Mouse (Mus musculus) lung, adult 2 months (tissue): ENCODE data around the gene Gm4744.
"Not testable (repeated sequence)": the region's sequence is repeated elsewhere in the genome, so short reads cannot be mapped to it uniquely, and the experiment has no call there.

Experiments used
- CTCF ChIP-seq: fragments of 200-500 bp; IDR thresholded peaks from 2 replicates; pipeline ENCODE4 v1.5.1; 2011; ENCODE audit warnings: mild to moderate bottlenecking, low read length, control low read depth; ENCODE audit not compliant: insufficient read depth
- POLR2A ChIP-seq: fragments of 200-500 bp; IDR thresholded peaks from 2 replicates; pipeline ENCODE4 v1.6.1; 2011; ENCODE audit warnings: low read depth, mild to moderate bottlenecking, control low read depth, low read length, borderline replicate concordance; ENCODE audit errors: extremely low read depth

DNA sequence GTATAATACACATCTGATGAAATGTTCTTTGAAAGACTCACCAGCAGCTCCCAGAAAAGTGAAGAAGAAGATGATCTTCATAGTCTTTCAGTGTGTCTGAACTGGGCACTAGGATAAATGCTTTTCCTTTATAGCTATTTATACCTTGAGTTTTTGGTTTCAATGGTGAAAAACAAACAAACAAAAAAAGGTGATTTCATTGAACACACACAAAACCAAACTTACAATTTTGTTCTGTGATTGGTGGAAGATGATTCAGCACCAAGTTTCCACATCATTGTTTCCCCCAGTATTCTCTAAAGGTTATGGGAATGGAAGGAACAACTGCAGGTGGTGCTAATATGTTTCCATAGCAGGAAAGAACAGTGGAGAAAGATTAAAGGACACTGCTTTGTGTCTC is 47.7 kb upstream of the Gm4744 start, which contains the start of gene Gm2663:
- not testable (repeated sequence) for TF ChIP-seq CTCF, POLR2A
